Comparison of ENCODE assay signal across 8 mouse cellular contexts in genomic region chr4:41118706-41119292, GRCm38 (mm10). TPM values are rescaled to one million over a fixed set of nuclear protein-coding genes. Genes with fewer than 3 reads are reported as not detected.
DNase-seq lines count a peak whose midpoint lies in the region; ATAC-seq and TF ChIP-seq lines count a peak whose summit lies in the region.
"Had no signal": no experiment of that assay in that cellular context is flagged by ENCODE, and none has a peak within 500 bp of the region (broad histone marks: within the 10 kb centered on the region; RNA-seq: fewer than 3 reads in every experiment).

No protein-coding gene starts in this region.

- H3K79me2 ChIP-seq in C2C12 (ENCODE audit: control insufficient read depth, insufficient read depth) = peaks cover 15% of the 10 kb centered on the region

- DNase-seq in 416B (ENCODE audit: low read depth) = peak; percentile 84
- peak; percentile 66 for DNase-seq in c-Kit-negative CD71-positive TER-119-positive erythroid progenitor cells, embryonic 14.5 days (ENCODE audit: low read depth, low spot score)
- peak; percentile 79 for DNase-seq in gastrocnemius, postnatal 10 days
- peak; percentile 66 for DNase-seq in retina, postnatal 1 day

- peaks cover 84% of the 10 kb centered on the region for H3K36me3 ChIP-seq in C2C12 (ENCODE audit: control insufficient read depth, insufficient read depth)
- H3K36me3 ChIP-seq in kidney, embryonic 14.5 days (ENCODE audit: control insufficient read depth, insufficient read depth, low read length) = peaks cover 91% of the 10 kb centered on the region
- peaks cover 39% of the 10 kb centered on the region for H3K36me3 ChIP-seq in liver, embryonic 16.5 days (ENCODE audit: control insufficient read depth, insufficient read depth)

- no peak overlapping the region for H3ac ChIP-seq in C2C12 (ENCODE audit: control insufficient read depth, insufficient read length, low read depth)

- no peaks in the 10 kb centered on the region for H3K27me3 ChIP-seq in C2C12 (ENCODE audit: control insufficient read depth, insufficient read depth, insufficient read length)
- H3K27me3 ChIP-seq in kidney, embryonic 14.5 days (ENCODE audit: control insufficient read depth, insufficient read depth, low read length) = no peaks in the 10 kb centered on the region
- no peaks in the 10 kb centered on the region for H3K27me3 ChIP-seq in liver, embryonic 16.5 days (ENCODE audit: control insufficient read depth, insufficient read depth, low read depth, low read length)
- H3K27me3 ChIP-seq: hindbrain, embryonic 15.5 days had no signal

- no peaks in the 10 kb centered on the region for H3K9me3 ChIP-seq in kidney, embryonic 14.5 days (ENCODE audit: control insufficient read depth, low read length)
- H3K9me3 ChIP-seq in liver, embryonic 16.5 days (replicated peaks; ENCODE audit: control insufficient read depth, low read length) = no peaks in the 10 kb centered on the region
- H3K9me3 ChIP-seq: hindbrain, embryonic 15.5 days had no signal

- no peak overlapping the region for H3K4me2 ChIP-seq in kidney, embryonic 14.5 days (replicated peaks; ENCODE audit: low read depth, low read length)
- H3K4me2 ChIP-seq in liver, embryonic 16.5 days (ENCODE audit: low read depth, low read length) = no peak overlapping the region
- H3K4me2 ChIP-seq: hindbrain, embryonic 15.5 days had no signal

- no peak overlapping the region for H3K9ac ChIP-seq in kidney, embryonic 14.5 days (ENCODE audit: low read depth, low read length)
- no peak overlapping the region for H3K9ac ChIP-seq in liver, embryonic 16.5 days (ENCODE audit: low read depth, low read length)
- H3K9ac ChIP-seq: hindbrain, embryonic 15.5 days had no signal

- 72% methylated on average over 11 of the region's 11 CpGs for WGBS in kidney, embryonic 14.5 days
- 65% methylated on average over 11 of the region's 11 CpGs for WGBS in liver, embryonic 16.5 days (ENCODE audit: insufficient replicate concordance)

- peaks cover 4% of the 10 kb centered on the region for H3K79me3 ChIP-seq in C2C12 (ENCODE audit: low read depth)

- no peak overlapping the region for H3K27ac ChIP-seq in kidney, embryonic 14.5 days (ENCODE audit: low read depth, low read length)
- H3K27ac ChIP-seq in liver, embryonic 16.5 days (ENCODE audit: low read length) = no peak overlapping the region
- H3K27ac ChIP-seq: hindbrain, embryonic 15.5 days had no signal

- H3K4me1 ChIP-seq in kidney, embryonic 14.5 days (ENCODE audit: control insufficient read depth, insufficient read depth, low read length) = peaks cover 8% of the 10 kb centered on the region; the same call in 1 of the 2 replicates
- peaks cover 10% of the 10 kb centered on the region for H3K4me1 ChIP-seq in liver, embryonic 16.5 days (ENCODE audit: control insufficient read depth, low read depth, low read length)

- peak; percentile 87 for TF ChIP-seq CTCF in C2C12 (IDR thresholded peaks at IDR 0.05; ENCODE audit: control insufficient read depth, insufficient read depth, insufficient read length)

- ATAC-seq in kidney, embryonic 14.5 days (ENCODE audit: low FRiP score, low TSS enrichment) = peak; percentile 33; the same call in 1 of the 2 replicates
- peak; percentile 37 for ATAC-seq in liver, embryonic 16.5 days (ENCODE audit: low read depth)

- H3K4me3 ChIP-seq in C2C12 (ENCODE audit: insufficient read depth, poor library complexity, severe bottlenecking) = no peak overlapping the region
- no peak overlapping the region for H3K4me3 ChIP-seq in kidney, embryonic 14.5 days (ENCODE audit: low read length)
- no peak overlapping the region for H3K4me3 ChIP-seq in liver, embryonic 16.5 days (ENCODE audit: low read depth, low read length)
- H3K4me3 ChIP-seq: hindbrain, embryonic 15.5 days had no signal

TF ChIP-seq in C2C12, 6 proteins besides CTCF, POLR2A, EP300 and RAD21:
- TF ChIP-seq MAX (IDR thresholded peaks at IDR 0.05) = no peak
- no peak for TF ChIP-seq FOSL1 (IDR thresholded peaks at IDR 0.05; ENCODE audit: insufficient read depth, low read length, poor library complexity, severe bottlenecking)
- TF ChIP-seq CEBPB (IDR thresholded peaks at IDR 0.05; ENCODE audit: low read depth) = no peak
- TF ChIP-seq USF1 (IDR thresholded peaks at IDR 0.05; ENCODE audit: low read depth) = no peak
- TF ChIP-seq MYOD1 (IDR thresholded peaks at IDR 0.05; ENCODE audit: control insufficient read depth, insufficient read length, low read depth) = no peak
- no peak for TF ChIP-seq MYOG (IDR thresholded peaks at IDR 0.05; ENCODE audit: control insufficient read depth, extremely low read depth, insufficient read length)

RNA-seq across cellular contexts. Expression of gene Nol6, which starts 5.5 kb away (rescaled TPM):
- polyA plus RNA-seq in C2C12 (2012; fragmentation: generic; extraction: Trizol) = 29.4 TPM
- 10 to 100 TPM; 16.9 to 18.8 TPM for total RNA-seq in gastrocnemius, postnatal 10 days (2021)
- polyA plus RNA-seq in kidney, embryonic 14.5 days (2014; fragmentation: Nextera tagmentation; extraction: Ambion mirVana) = 18.0 and 32.9 TPM in 2 replicates
- 8.5 and 10.1 TPM in 2 replicates for polyA plus RNA-seq in liver, embryonic 16.5 days (2015; fragmentation: Nextera tagmentation; extraction: Ambion mirVana)

RNA-seq across cellular contexts. Expression of gene Ube2r2, which starts 16.7 kb away (rescaled TPM):
- 49.1 TPM for polyA plus RNA-seq in C2C12 (2012; fragmentation: generic; extraction: Trizol)
- 10 to 100 TPM; 85.3 to 85.8 TPM for total RNA-seq in gastrocnemius, postnatal 10 days (2021)
- 97.6 and 103 TPM in 2 replicates for polyA plus RNA-seq in kidney, embryonic 14.5 days (2014; fragmentation: Nextera tagmentation; extraction: Ambion mirVana)
- polyA plus RNA-seq in liver, embryonic 16.5 days (2015; fragmentation: Nextera tagmentation; extraction: Ambion mirVana) = 47.9 and 56.0 TPM in 2 replicates

RNA-seq across cellular contexts. Expression of gene Aqp3, which starts 20.8 kb away (rescaled TPM):
- polyA plus RNA-seq in C2C12 (2012; fragmentation: generic; extraction: Trizol) = 0.06 TPM
- total RNA-seq in gastrocnemius, postnatal 10 days (2021) = not detected
- polyA plus RNA-seq in kidney, embryonic 14.5 days (2014; fragmentation: Nextera tagmentation; extraction: Ambion mirVana) = 12.8 and 13.3 TPM in 2 replicates
- polyA plus RNA-seq in liver, embryonic 16.5 days (2015; fragmentation: Nextera tagmentation; extraction: Ambion mirVana) = 10.4 and 11.4 TPM in 2 replicates

Comparison
In these comparisons a context has a peak if more than half of its experiments do, and no peak if none do; other contexts are left out.
1. RNA of gene Aqp3, which starts 20.8 kb away (polyA plus RNA-seq): 12.8 to 13.3 TPM in kidney, embryonic 14.5 days and 10.4 to 11.4 TPM in liver, embryonic 16.5 days; 0.06 TPM in C2C12 (single experiment); every median in the first group is over 10 times any median in the second.
2. Peak in every context shown above with its lines, with median percentiles within 50 percentile points of each other: DNase-seq.